Mouse (Mus musculus) CH12.LX (cell line): ENCODE measurements at regions not wholly inside any gene's neighbourhood (a gene's known extent, or its start where the extent isn't known, plus 50 kb on each side); places are given as distances from the start of the nearest gene placed in this dataset.

Experiments
- DNase-seq: peaks from one replicate; pipeline ENCODE4 v3.0.0-alpha.2; 2013; ENCODE audit errors: extremely low read depth
- H3K27ac ChIP-seq: 2 replicates; pipeline ENCODE4 v1.5.1; 2012; ENCODE audit warnings: low read depth, mild to moderate bottlenecking, control low read depth, moderate library complexity; ENCODE audit not compliant: insufficient read depth
- H3K27me3 ChIP-seq: replicated peaks from 2 replicates; pipeline ENCODE3; 2012; ENCODE audit warnings: inconsistent platforms
- H3K36me3 ChIP-seq, 2 experiments: replicated peaks in 1 of 2; 2 replicates each; pipeline versions ENCODE3 to v1.6.1; 2012; ENCODE audit warnings: inconsistent platforms in 1 of 2, low read length in 1 of 2, mild to moderate bottlenecking in 1 of 2, mixed read lengths in 1 of 2, moderate library complexity in 1 of 2; ENCODE audit not compliant: control insufficient read depth in 1 of 2, insufficient read depth in 1 of 2
- H3K4me1 ChIP-seq, 2 experiments: 2 replicates each; pipeline ENCODE4 v1.6.1; 2012; ENCODE audit warnings: inconsistent platforms in 1 of 2, moderate library complexity in 1 of 2; ENCODE audit not compliant: insufficient read depth in 2 of 2, control insufficient read depth in 1 of 2
- H3K4me2 ChIP-seq: 2 replicates; pipeline ENCODE4 v1.6.1; 2012; ENCODE audit warnings: low read depth, mild to moderate bottlenecking, control low read depth; ENCODE audit not compliant: poor library complexity, insufficient read depth, severe bottlenecking
- H3K4me3 ChIP-seq, 3 experiments: fragments of 150-350 bp in 1 of 3; sonication (generic) in 1 of 3; replicated peaks in 1 of 3; 2 replicates each; pipeline versions ENCODE3 to v1.5.1; 2011 to 2012; ENCODE audit warnings: low read depth in 2 of 3, low read length in 2 of 3, mild to moderate bottlenecking in 2 of 3, moderate library complexity in 2 of 3, control low read depth in 1 of 3, improper control_type of control experiment in 1 of 3, inconsistent platforms in 1 of 3, mixed read lengths in 1 of 3; ENCODE audit not compliant: poor library complexity in 1 of 3
- H3K79me2 ChIP-seq: replicated peaks from 2 replicates; pipeline ENCODE4 v1.6.1; 2012; ENCODE audit warnings: mild to moderate bottlenecking, moderate library complexity; ENCODE audit not compliant: control insufficient read depth, poor library complexity, insufficient read depth, severe bottlenecking; ENCODE audit errors: extremely low read depth
- H3K9ac ChIP-seq: 2 replicates; pipeline ENCODE4 v1.6.1; 2012; ENCODE audit warnings: low read depth, mild to moderate bottlenecking, control low read depth, moderate library complexity; ENCODE audit not compliant: insufficient read depth
- H3K9me3 ChIP-seq: replicated peaks from 2 replicates; pipeline ENCODE3; 2012; ENCODE audit warnings: low read length, inconsistent platforms, mixed read lengths
- E2F4 ChIP-seq: IDR thresholded peaks from 2 replicates; pipeline ENCODE4 v1.6.1; 2011; ENCODE audit warnings: low read depth, low read length, improper control_type of control experiment; ENCODE audit not compliant: insufficient replicate concordance
- ELF1 ChIP-seq: IDR thresholded peaks from 2 replicates; pipeline ENCODE4 v1.6.1; 2014; ENCODE audit warnings: low read depth, mild to moderate bottlenecking, inconsistent platforms, low read length, improper control_type of control experiment
- HCFC1 ChIP-seq: IDR thresholded peaks from 2 replicates; pipeline ENCODE4 v1.6.1; 2012; ENCODE audit warnings: low read depth, mild to moderate bottlenecking, inconsistent platforms, low read length, improper control_type of control experiment
- JUND ChIP-seq: conservative IDR thresholded peaks from 2 replicates; pipeline ENCODE4 v1.6.1; 2011; ENCODE audit warnings: low read depth, low read length, improper control_type of control experiment
- MAFK ChIP-seq: IDR thresholded peaks from 2 replicates; pipeline ENCODE4 v1.6.1; 2011; ENCODE audit warnings: low read length, improper control_type of control experiment; ENCODE audit not compliant: insufficient replicate concordance
- MAZ ChIP-seq: IDR thresholded peaks from 2 replicates; pipeline ENCODE4 v1.6.1; 2012; ENCODE audit warnings: low read depth, mild to moderate bottlenecking, inconsistent platforms, low read length, improper control_type of control experiment, moderate library complexity
- MEF2A ChIP-seq: IDR thresholded peaks from 2 replicates; pipeline ENCODE4 v1.6.1; 2014; ENCODE audit warnings: low read depth, mild to moderate bottlenecking, inconsistent platforms, low read length, improper control_type of control experiment, borderline replicate concordance
- POLR2A ChIP-seq: IDR thresholded peaks from 2 replicates; pipeline ENCODE4 v1.6.1; 2011; ENCODE audit warnings: low read depth, mild to moderate bottlenecking, improper control_type of control experiment, low read length
- POLR2AphosphoS2 ChIP-seq: IDR thresholded peaks from 2 replicates; pipeline ENCODE4 v1.6.1; 2011; ENCODE audit warnings: low read depth, low read length, improper control_type of control experiment
- RAD21 ChIP-seq: IDR thresholded peaks from 2 replicates; pipeline ENCODE4 v1.6.1; 2011; ENCODE audit warnings: low read depth, mild to moderate bottlenecking, low read length, improper control_type of control experiment, moderate library complexity
- SMC3 ChIP-seq: IDR thresholded peaks from 2 replicates; pipeline ENCODE4 v1.6.1; 2011; ENCODE audit warnings: low read depth, low read length, improper control_type of control experiment
- TBP ChIP-seq: conservative IDR thresholded peaks from 2 replicates; pipeline ENCODE4 v1.6.1; 2011; ENCODE audit warnings: low read depth, low read length, improper control_type of control experiment
- USF1 ChIP-seq: IDR thresholded peaks from 2 replicates; pipeline ENCODE4 v1.6.1; 2014; ENCODE audit warnings: low read depth, mild to moderate bottlenecking, inconsistent platforms, low read length, improper control_type of control experiment
- ZC3H11A ChIP-seq: IDR thresholded peaks from 2 replicates; pipeline ENCODE4 v1.6.1; 2012; ENCODE audit warnings: low read depth, mild to moderate bottlenecking, inconsistent platforms, low read length, improper control_type of control experiment
- ZMIZ1 ChIP-seq: IDR thresholded peaks from 2 replicates; pipeline ENCODE4 v1.6.1; 2012; ENCODE audit warnings: low read depth, mild to moderate bottlenecking, inconsistent platforms, low read length, improper control_type of control experiment
- dilution Hi-C: fragments of 300-500 bp; cut with MboI; formaldehyde crosslinking; loops from 2 replicates; pipeline ENCODE4 v1.14.3; 2020; ENCODE audit warnings: low sequenced_read_pairs; ENCODE audit not compliant: extremely low pct_unique_long_range_greater_than_20kb, extremely low pct_ligation_motif_present
- in situ Hi-C: fragments of 300-500 bp; cut with MboI; formaldehyde crosslinking; loops from 3 replicates; pipeline ENCODE4 v1.14.3; 2019; ENCODE audit warnings: low sequenced_read_pairs, low pct_ligation_motif_present, low pct_unique_long_range_greater_than_20kb, mixed read lengths

- dilution Hi-C loops (no loop called here), in situ Hi-C loops (no loop called here)
- H3K9ac ChIP-seq: no peak overlapping the region
- no peak for TF ChIP-seq JUND
- TF ChIP-seq ELF1: no peak
- TF ChIP-seq MAZ: no peak
- no peak for TF ChIP-seq E2F4
- TF ChIP-seq TBP: no peak
- no peak for TF ChIP-seq MAFK
- no peak overlapping the region for H3K27ac ChIP-seq
- H3K27me3 ChIP-seq: peaks cover 2% of the 10 kb centered on the region
- no peaks in the 10 kb centered on the region for H3K79me2 ChIP-seq
- H3K4me2 ChIP-seq: no peak overlapping the region
- no peak for DNase-seq
- H3K4me1 ChIP-seq: peaks cover 11 to 26% of the 10 kb centered on the region in 2 experiments
- no peaks in the 10 kb centered on the region for H3K9me3 ChIP-seq
- H3K36me3 ChIP-seq: no peaks in the 10 kb centered on the region
- H3K4me3 ChIP-seq: no peak overlapping the region
Observed at GRCm38 (mm10) chr16:31601278-31601677, 62.0 kb upstream of the Dlg1 start.

GRCm38 (mm10) chr16:31603185-31603584 lies 60.1 kb upstream of the Dlg1 start:
- dilution Hi-C loops (no loop called here), in situ Hi-C loops (no loop called here)
- TF ChIP-seq SMC3: no peak
- peaks cover 10 to 15% of the 10 kb centered on the region in 2 experiments for H3K4me1 ChIP-seq
- no peaks in the 10 kb centered on the region for H3K36me3 ChIP-seq
- DNase-seq: no peak
- no peak overlapping the region for H3K4me2 ChIP-seq
- no peak overlapping the region for H3K9ac ChIP-seq
- H3K79me2 ChIP-seq: no peaks in the 10 kb centered on the region
- no peak overlapping the region for H3K4me3 ChIP-seq
- peaks cover 2% of the 10 kb centered on the region for H3K27me3 ChIP-seq
- H3K27ac ChIP-seq: no peak overlapping the region
- no peaks in the 10 kb centered on the region for H3K9me3 ChIP-seq

- no peak overlapping the region for H3K4me3 ChIP-seq
- H3K9ac ChIP-seq: no peak overlapping the region
- in situ Hi-C loops (no loop called here), dilution Hi-C loops (no loop called here)
- H3K9me3 ChIP-seq: no peaks in the 10 kb centered on the region
- H3K27me3 ChIP-seq: peaks cover 2% of the 10 kb centered on the region
- TF ChIP-seq USF1 (no peak), POLR2AphosphoS2 (no peak), MAFK (no peak), MEF2A (no peak), ZC3H11A (no peak), RAD21 (no peak), ZMIZ1 (no peak), POLR2A (no peak), HCFC1 (no peak), JUND (no peak)
- H3K79me2 ChIP-seq: no peaks in the 10 kb centered on the region
- no peak overlapping the region for H3K4me2 ChIP-seq
- H3K27ac ChIP-seq: no peak overlapping the region
- H3K4me1 ChIP-seq: peaks cover 0 to 5% of the 10 kb centered on the region in 2 experiments; a peak in 1 of 4 replicates
- DNase-seq: no peak
- no peaks in the 10 kb centered on the region for H3K36me3 ChIP-seq
Observed at GRCm38 (mm10) chr16:31606389-31607177, 56.7 kb upstream of the Dlg1 start.
